Mouse (Mus musculus): ENCODE data around the gene Snx9.

DNA sequence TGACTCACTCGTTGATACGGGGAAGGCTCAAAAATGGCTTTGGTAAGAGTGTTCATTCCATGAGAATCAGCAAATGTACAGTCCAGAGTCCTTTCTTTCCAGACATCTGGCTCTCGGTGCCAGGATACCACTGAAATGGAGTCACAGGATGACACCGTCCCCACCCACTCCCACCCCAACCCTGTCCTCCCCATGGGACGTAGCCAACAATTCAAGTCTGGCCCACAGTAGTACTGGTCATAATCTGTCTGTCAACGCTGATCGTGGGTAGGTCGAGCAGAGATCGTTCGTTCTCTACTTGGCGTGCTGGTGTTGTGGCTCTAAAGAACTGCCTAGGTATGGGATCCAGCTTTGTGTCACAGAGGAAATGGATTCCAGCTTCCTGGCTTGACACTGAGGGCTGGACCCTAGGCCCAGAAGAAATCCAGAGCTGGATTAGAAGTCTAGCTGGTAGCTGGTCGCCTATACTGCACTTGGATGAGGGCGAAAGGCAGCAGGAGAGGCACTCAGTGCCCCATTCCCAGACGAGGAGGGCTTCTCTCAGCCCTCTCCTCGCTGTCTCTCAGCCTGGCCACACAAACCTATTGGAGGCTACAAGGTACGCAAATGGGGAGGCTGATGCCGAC, 41.6 kb upstream of the Snx9 start:
- TF ChIP-seq POLR2AphosphoS2 (IDR thresholded peaks at IDR 0.05; ENCODE audit: low read length): no peak
- no peak for TF ChIP-seq ZMIZ1 (IDR thresholded peaks at IDR 0.05; ENCODE audit: low read depth, low read length)
- TF ChIP-seq CTCF (IDR thresholded peaks at IDR 0.05 in 2 of 3, conservative IDR thresholded peaks at IDR 0.05 in 1 of 3; ENCODE audit: control insufficient read depth in 1 of 3, insufficient read depth in 1 of 3, low read depth in 2 of 3, low read length in 3 of 3, poor library complexity in 1 of 3, severe bottlenecking in 1 of 3): no peak
- TF ChIP-seq EP300 (IDR thresholded peaks at IDR 0.05; ENCODE audit: low read depth in 1 of 2, low read length in 2 of 2): no peak
- no peak for TF ChIP-seq BHLHE40 (IDR thresholded peaks at IDR 0.05; ENCODE audit: borderline replicate concordance, low read depth, low read length)
- TF ChIP-seq MEF2A (IDR thresholded peaks at IDR 0.05; ENCODE audit: extremely low read depth, insufficient replicate concordance, low read depth, low read length, poor library complexity, severe bottlenecking): no peak
- TF ChIP-seq MAFK (IDR thresholded peaks at IDR 0.05; ENCODE audit: borderline replicate concordance, low read depth, low read length): no peak
- TF ChIP-seq POLR2A (IDR thresholded peaks at IDR 0.05; ENCODE audit: control insufficient read depth in 1 of 2, insufficient read depth in 1 of 2, low read depth in 1 of 2, low read length in 2 of 2, poor library complexity in 1 of 2): no peak
